Comparison of ENCODE assay signal across 8 mouse cellular contexts in genomic region chr5:145167306-145167661, GRCm38 (mm10). TPM values are rescaled to one million over a fixed set of nuclear protein-coding genes. Genes with fewer than 3 reads are reported as not detected.
DNase-seq lines count a peak whose midpoint lies in the region; ATAC-seq and TF ChIP-seq lines count a peak whose summit lies in the region.

No protein-coding gene starts in this region.

- H3K4me1 ChIP-seq in kidney, embryonic 16.5 days (ENCODE audit: insufficient read depth, low read length), result peaks cover 23% of the 10 kb centered on the region
- no peaks in the 10 kb centered on the region for H3K4me1 ChIP-seq in embryonic facial prominence, embryonic 11.5 days (ENCODE audit: control insufficient read depth, insufficient read depth, low read length)
- H3K4me1 ChIP-seq in hindbrain, postnatal 0 days (ENCODE audit: insufficient read depth, low read length), result peaks cover 13% of the 10 kb centered on the region
- H3K4me1 ChIP-seq in midbrain, postnatal 0 days (ENCODE audit: insufficient read depth, low read length), result peaks cover 11% of the 10 kb centered on the region; the same call in 1 of the 2 replicates

- peak overlapping the region; percentile 96 for H3K4me2 ChIP-seq in kidney, embryonic 16.5 days (replicated peaks; ENCODE audit: low read depth, low read length)
- peak overlapping the region; percentile 44 for H3K4me2 ChIP-seq in embryonic facial prominence, embryonic 11.5 days (ENCODE audit: low read depth, low read length)
- H3K4me2 ChIP-seq in hindbrain, postnatal 0 days (ENCODE audit: low read depth, low read length), result peak overlapping the region; percentile 93
- peak overlapping the region; percentile 82 for H3K4me2 ChIP-seq in midbrain, postnatal 0 days (ENCODE audit: low read depth, low read length, poor library complexity, severe bottlenecking)

- peak overlapping the region; percentile 79 for H3K27ac ChIP-seq in kidney, embryonic 16.5 days (ENCODE audit: low read length)
- peak overlapping the region; percentile 52; the same call in 1 of the 2 replicates for H3K27ac ChIP-seq in embryonic facial prominence, embryonic 11.5 days (replicated peaks; ENCODE audit: low read depth, low read length)
- peak overlapping the region; percentile 74; the same call in 1 of the 2 replicates for H3K27ac ChIP-seq in hindbrain, postnatal 0 days
- peak overlapping the region; percentile 77 for H3K27ac ChIP-seq in midbrain, postnatal 0 days (ENCODE audit: low read depth, low read length)

- no peaks in the 10 kb centered on the region for H3K9me3 ChIP-seq in kidney, embryonic 16.5 days (ENCODE audit: low read length)
- H3K9me3 ChIP-seq in embryonic facial prominence, embryonic 11.5 days (replicated peaks; ENCODE audit: control insufficient read depth, low read length), result no peaks in the 10 kb centered on the region
- no peaks in the 10 kb centered on the region for H3K9me3 ChIP-seq in hindbrain, postnatal 0 days (ENCODE audit: low read length)
- H3K9me3 ChIP-seq in midbrain, postnatal 0 days (ENCODE audit: low read length), result no peaks in the 10 kb centered on the region

- DNase-seq in kidney, adult 18-20 months, result no peak
- no peak for DNase-seq in embryonic facial prominence, embryonic 11.5 days (ENCODE audit: low spot score)
- DNase-seq in hindbrain, postnatal 0 days (ENCODE audit: low spot score), result no peak
- DNase-seq in midbrain, postnatal 0 days (ENCODE audit: low spot score), result no peak
- no peak for DNase-seq in urinary bladder, postnatal 4 days (ENCODE audit: low spot score in 2 of 2)
- no peak for DNase-seq in left cerebral cortex, postnatal 14 days (ENCODE audit: low spot score in 2 of 2)
- DNase-seq in adrenal gland, postnatal 4 days (ENCODE audit: low spot score in 2 of 2), result no peak

- peak overlapping the region; percentile 96 for H3K9ac ChIP-seq in kidney, embryonic 16.5 days (replicated peaks; ENCODE audit: low read length)
- H3K9ac ChIP-seq in embryonic facial prominence, embryonic 11.5 days (replicated peaks; ENCODE audit: low read length), result peak overlapping the region; percentile 97
- peak overlapping the region; percentile 85 for H3K9ac ChIP-seq in hindbrain, postnatal 0 days (replicated peaks; ENCODE audit: low read length)
- H3K9ac ChIP-seq in midbrain, postnatal 0 days (replicated peaks; ENCODE audit: low read length, poor library complexity, severe bottlenecking), result peak overlapping the region; percentile 84

- no peaks in the 10 kb centered on the region for H3K27me3 ChIP-seq in kidney, embryonic 16.5 days (ENCODE audit: insufficient read depth, low read length)
- no peaks in the 10 kb centered on the region for H3K27me3 ChIP-seq in embryonic facial prominence, embryonic 11.5 days (ENCODE audit: control insufficient read depth, insufficient read depth, low read length)
- H3K27me3 ChIP-seq in hindbrain, postnatal 0 days (ENCODE audit: insufficient read depth, low read length), result no peaks in the 10 kb centered on the region
- H3K27me3 ChIP-seq in midbrain, postnatal 0 days (ENCODE audit: insufficient read depth, low read length), result no peaks in the 10 kb centered on the region

- peaks cover 37% of the 10 kb centered on the region for H3K36me3 ChIP-seq in kidney, embryonic 16.5 days (ENCODE audit: insufficient read depth, low read length)
- no peaks in the 10 kb centered on the region; the same call in 1 of the 2 replicates for H3K36me3 ChIP-seq in embryonic facial prominence, embryonic 11.5 days (replicated peaks; ENCODE audit: control insufficient read depth, insufficient read depth, low read depth, low read length)
- H3K36me3 ChIP-seq in hindbrain, postnatal 0 days (ENCODE audit: insufficient read depth, low read length), result peaks cover 18% of the 10 kb centered on the region
- H3K36me3 ChIP-seq in midbrain, postnatal 0 days (ENCODE audit: insufficient read depth, low read length), result peaks cover 26% of the 10 kb centered on the region

- peak overlapping the region; percentile 99 for H3K4me3 ChIP-seq in kidney, embryonic 16.5 days (ENCODE audit: low read length)
- peak overlapping the region; percentile 95 for H3K4me3 ChIP-seq in embryonic facial prominence, embryonic 11.5 days (ENCODE audit: low read depth, low read length)
- peak overlapping the region; percentile 91 for H3K4me3 ChIP-seq in hindbrain, postnatal 0 days (ENCODE audit: low read length)
- peak overlapping the region; percentile 77 for H3K4me3 ChIP-seq in midbrain, postnatal 0 days (ENCODE audit: low read depth, low read length)

- intact Hi-C loops in left cerebral cortex, postnatal 14 days (cut with DNase I), result no loop called here

- peak; percentile 53 for ATAC-seq in kidney, embryonic 16.5 days (ENCODE audit: low FRiP score, low TSS enrichment)
- peak; percentile 64; the same call in 1 of the 2 replicates for ATAC-seq in embryonic facial prominence, embryonic 11.5 days (replicated peaks; ENCODE audit: insufficient number of reproducible peaks, low FRiP score, low TSS enrichment, low read depth)
- peak; percentile 57; the same call in 1 of the 2 replicates for ATAC-seq in hindbrain, postnatal 0 days
- peak; percentile 59; the same call in 1 of the 2 replicates for ATAC-seq in midbrain, postnatal 0 days (ENCODE audit: low FRiP score)

- 1% methylated on average over 28 of the region's 28 CpGs for WGBS in kidney, embryonic 16.5 days
- 0% methylated on average over 28 of the region's 28 CpGs for WGBS in embryonic facial prominence, embryonic 11.5 days
- WGBS in hindbrain, postnatal 0 days, result under 1% methylated on average over 27 of the region's 28 CpGs
- WGBS in midbrain, postnatal 0 days, result under 1% methylated on average over 27 of the region's 28 CpGs

- no peak for TF ChIP-seq CTCF in hindbrain, postnatal 0 days (IDR thresholded peaks at IDR 0.05; ENCODE audit: low read depth)
- TF ChIP-seq CTCF in midbrain, postnatal 0 days (IDR thresholded peaks at IDR 0.05), result no peak

RNA-seq across cellular contexts. Expression of gene Cpsf4, which starts 0.3 kb away (rescaled TPM):
- 56.2 and 59.5 TPM in 2 replicates for polyA plus RNA-seq in kidney, embryonic 16.5 days (2015; fragmentation: Nextera tagmentation; extraction: Ambion mirVana)
- 31.8 and 32.1 TPM in 2 replicates for polyA plus RNA-seq in embryonic facial prominence, embryonic 11.5 days (2014; fragmentation: Nextera tagmentation; extraction: Ambion mirVana)
- total RNA-seq in hindbrain, postnatal 0 days (2014; rRNA removed), result 33.1 and 48.1 TPM in 2 replicates
- polyA plus RNA-seq in hindbrain, postnatal 0 days (2015; fragmentation: Nextera tagmentation; extraction: Ambion mirVana), result 37.8 and 40.1 TPM in 2 replicates
- 44.4 and 47.3 TPM in 2 replicates for total RNA-seq in midbrain, postnatal 0 days (2014; rRNA removed)
- polyA plus RNA-seq in midbrain, postnatal 0 days (2015; fragmentation: Nextera tagmentation; extraction: Ambion mirVana), result 40.1 and 40.7 TPM in 2 replicates
- 10 to 100 TPM; 24.0 to 24.2 TPM for total RNA-seq in left cerebral cortex, postnatal 14 days (2021)
- 10 to 100 TPM; 28.0 to 29.0 TPM for total RNA-seq in adrenal gland, postnatal 4 days (2021)

RNA-seq across cellular contexts. Expression of gene Ptcd1, which starts 0.4 kb away (rescaled TPM):
- polyA plus RNA-seq in kidney, embryonic 16.5 days (2015; fragmentation: Nextera tagmentation; extraction: Ambion mirVana), result 19.8 and 20.0 TPM in 2 replicates
- 13.3 and 14.8 TPM in 2 replicates for polyA plus RNA-seq in embryonic facial prominence, embryonic 11.5 days (2014; fragmentation: Nextera tagmentation; extraction: Ambion mirVana)
- 27.8 and 28.6 TPM in 2 replicates for total RNA-seq in hindbrain, postnatal 0 days (2014; rRNA removed)
- polyA plus RNA-seq in hindbrain, postnatal 0 days (2015; fragmentation: Nextera tagmentation; extraction: Ambion mirVana), result 16.9 and 17.5 TPM in 2 replicates
- total RNA-seq in midbrain, postnatal 0 days (2014; rRNA removed), result 27.9 and 28.5 TPM in 2 replicates
- 20.3 and 20.6 TPM in 2 replicates for polyA plus RNA-seq in midbrain, postnatal 0 days (2015; fragmentation: Nextera tagmentation; extraction: Ambion mirVana)
- total RNA-seq in left cerebral cortex, postnatal 14 days (2021), result 10 to 100 TPM; 16.4 to 17.7 TPM
- 10 to 100 TPM; 29.2 to 32.0 TPM for total RNA-seq in adrenal gland, postnatal 4 days (2021)

RNA-seq across cellular contexts. Expression of gene Atp5j2, which starts 24.6 kb away (rescaled TPM):
- polyA plus RNA-seq in kidney, embryonic 16.5 days (2015; fragmentation: Nextera tagmentation; extraction: Ambion mirVana), result 679 and 701 TPM in 2 replicates
- polyA plus RNA-seq in embryonic facial prominence, embryonic 11.5 days (2014; fragmentation: Nextera tagmentation; extraction: Ambion mirVana), result 493 and 500 TPM in 2 replicates
- total RNA-seq in hindbrain, postnatal 0 days (2014; rRNA removed), result 116 and 144 TPM in 2 replicates
- polyA plus RNA-seq in hindbrain, postnatal 0 days (2015; fragmentation: Nextera tagmentation; extraction: Ambion mirVana), result 727 and 733 TPM in 2 replicates
- 123 and 139 TPM in 2 replicates for total RNA-seq in midbrain, postnatal 0 days (2014; rRNA removed)
- 634 and 667 TPM in 2 replicates for polyA plus RNA-seq in midbrain, postnatal 0 days (2015; fragmentation: Nextera tagmentation; extraction: Ambion mirVana)
- total RNA-seq in left cerebral cortex, postnatal 14 days (2021), result 100 to 1,000 TPM; 280 to 283 TPM
- total RNA-seq in adrenal gland, postnatal 4 days (2021), result 100 to 1,000 TPM; 367 to 390 TPM

RNA-seq across cellular contexts. Expression of gene Bud31, which starts 27.1 kb away (rescaled TPM):
- 186 TPM in 2 replicates for polyA plus RNA-seq in kidney, embryonic 16.5 days (2015; fragmentation: Nextera tagmentation; extraction: Ambion mirVana)
- 281 and 299 TPM in 2 replicates for polyA plus RNA-seq in embryonic facial prominence, embryonic 11.5 days (2014; fragmentation: Nextera tagmentation; extraction: Ambion mirVana)
- 62.5 and 63.1 TPM in 2 replicates for total RNA-seq in hindbrain, postnatal 0 days (2014; rRNA removed)
- polyA plus RNA-seq in hindbrain, postnatal 0 days (2015; fragmentation: Nextera tagmentation; extraction: Ambion mirVana), result 161 and 165 TPM in 2 replicates
- 80.7 and 98.1 TPM in 2 replicates for total RNA-seq in midbrain, postnatal 0 days (2014; rRNA removed)
- polyA plus RNA-seq in midbrain, postnatal 0 days (2015; fragmentation: Nextera tagmentation; extraction: Ambion mirVana), result 151 and 158 TPM in 2 replicates
- total RNA-seq in left cerebral cortex, postnatal 14 days (2021), result 10 to 100 TPM; 77.9 to 95.3 TPM
- 100 to 1,000 TPM; 106 to 113 TPM for total RNA-seq in adrenal gland, postnatal 4 days (2021)

RNA-seq across cellular contexts. Expression of gene Pdap1, which starts 27.2 kb away (rescaled TPM):
- polyA plus RNA-seq in kidney, embryonic 16.5 days (2015; fragmentation: Nextera tagmentation; extraction: Ambion mirVana), result 77.0 and 93.6 TPM in 2 replicates
- polyA plus RNA-seq in embryonic facial prominence, embryonic 11.5 days (2014; fragmentation: Nextera tagmentation; extraction: Ambion mirVana), result 113 and 121 TPM in 2 replicates
- 22.6 and 26.0 TPM in 2 replicates for total RNA-seq in hindbrain, postnatal 0 days (2014; rRNA removed)
- 124 and 137 TPM in 2 replicates for polyA plus RNA-seq in hindbrain, postnatal 0 days (2015; fragmentation: Nextera tagmentation; extraction: Ambion mirVana)
- 47.7 TPM in 2 replicates for total RNA-seq in midbrain, postnatal 0 days (2014; rRNA removed)
- polyA plus RNA-seq in midbrain, postnatal 0 days (2015; fragmentation: Nextera tagmentation; extraction: Ambion mirVana), result 120 and 141 TPM in 2 replicates
- total RNA-seq in left cerebral cortex, postnatal 14 days (2021), result 10 to 100 TPM; 85.9 to 96.7 TPM
- total RNA-seq in adrenal gland, postnatal 4 days (2021), result 100 to 1,000 TPM; 106 to 108 TPM

Comparison
In these comparisons a context has a peak if more than half of its experiments do, and no peak if none do; other contexts are left out.
1. H3K4me2 ChIP-seq: peak in every context shown above with its lines; median percentile 96 in kidney, embryonic 16.5 days; 93 in hindbrain, postnatal 0 days; 82 in midbrain, postnatal 0 days; 44 in embryonic facial prominence, embryonic 11.5 days.